Mouse (Mus musculus) spleen, postnatal 10 days (tissue): Measurements from ENCODE around the gene Plekhg4.

ENCODE experiments used
- DNase-seq, 2 experiments: peaks; one replicate each; pipeline ENCODE4 v3.0.0; 2021 to 2022; ENCODE audit warnings: low spot score in 2 of 2

The Plekhg4 gene

DNA sequence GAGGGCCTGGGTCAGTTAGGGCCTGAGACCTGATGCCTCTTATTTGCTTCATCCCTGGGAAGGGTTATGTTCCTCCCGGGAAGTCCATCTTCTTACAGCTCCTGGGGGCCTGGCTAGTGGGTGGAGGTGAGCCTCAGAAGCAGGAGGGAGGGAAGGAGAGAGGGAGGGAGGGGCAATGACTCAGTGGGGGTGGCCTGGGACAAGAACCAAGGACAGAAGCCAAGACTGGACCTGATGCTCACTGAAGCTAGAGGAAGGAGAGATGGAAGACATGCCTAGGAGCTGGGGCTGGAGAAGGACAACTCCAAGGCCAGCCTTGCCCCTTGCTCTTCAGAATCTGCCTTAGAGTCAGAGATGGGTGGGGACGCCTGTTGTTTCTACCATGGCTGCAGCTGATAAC, at the start of gene Plekhg4:
Gene Plekhg4, plus strand, starts transcription at position 243 of the 400 bp plus-strand sequence.
- DNase-seq, result no peak

DNA sequence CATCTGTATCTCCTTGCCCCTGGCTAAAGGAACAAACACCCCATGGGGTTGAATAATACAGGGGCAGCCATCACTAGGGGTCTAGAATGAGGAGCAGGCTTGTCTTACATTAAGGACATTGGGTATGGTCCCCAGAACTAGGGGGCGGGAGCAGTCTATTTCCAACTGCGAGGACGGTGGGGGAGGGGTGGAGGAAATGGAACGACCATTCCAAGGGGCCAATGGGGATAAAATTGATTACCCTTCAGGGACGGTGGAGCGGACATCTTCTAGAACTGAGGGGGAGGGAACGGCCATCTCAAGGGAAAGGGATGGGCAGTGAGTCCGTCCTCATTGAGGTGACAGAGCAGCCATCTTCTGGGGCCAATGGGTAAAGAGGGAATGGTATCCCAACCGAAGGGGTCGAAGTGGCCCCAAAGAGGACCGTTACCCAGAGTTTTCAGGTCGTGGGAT, 47.4 kb upstream of the Plekhg4 start:
- no peak for DNase-seq

DNA sequence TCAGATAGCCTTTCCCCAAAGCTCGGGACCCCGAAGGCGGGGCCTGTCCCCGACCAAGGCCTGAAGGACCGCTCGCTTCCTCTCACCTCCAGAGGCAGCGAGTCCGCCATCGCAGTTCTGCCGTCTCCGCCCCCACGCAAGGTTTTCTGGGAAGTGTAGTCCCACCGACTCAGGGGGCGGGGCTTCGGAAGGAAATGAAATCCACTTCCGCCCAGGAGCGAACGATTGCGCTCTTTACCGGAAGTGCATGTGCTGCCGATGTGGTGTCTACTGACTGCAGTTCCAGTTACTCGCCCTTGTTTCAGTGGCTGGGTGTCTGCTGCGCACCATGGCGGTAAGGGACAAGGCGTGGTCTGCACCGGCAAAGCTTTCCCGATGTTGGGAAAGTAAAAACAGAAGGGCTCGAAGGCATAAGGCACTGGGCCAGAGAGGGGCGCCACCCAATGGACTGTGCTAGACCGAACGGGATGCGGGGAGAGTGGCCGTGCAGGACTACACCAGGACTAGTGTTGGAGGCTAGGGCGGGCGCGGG, 46.9 kb upstream of the Plekhg4 start, which contains the start of the genes Lrrc29 and Tmem208:
Gene Lrrc29, minus strand, starts transcription at position 138 of the 532 bp plus-strand sequence.
Gene Tmem208, plus strand, starts transcription at position 214 of the 532 bp plus-strand sequence.
- DNase-seq, result peak; percentile 98 to 99

DNA sequence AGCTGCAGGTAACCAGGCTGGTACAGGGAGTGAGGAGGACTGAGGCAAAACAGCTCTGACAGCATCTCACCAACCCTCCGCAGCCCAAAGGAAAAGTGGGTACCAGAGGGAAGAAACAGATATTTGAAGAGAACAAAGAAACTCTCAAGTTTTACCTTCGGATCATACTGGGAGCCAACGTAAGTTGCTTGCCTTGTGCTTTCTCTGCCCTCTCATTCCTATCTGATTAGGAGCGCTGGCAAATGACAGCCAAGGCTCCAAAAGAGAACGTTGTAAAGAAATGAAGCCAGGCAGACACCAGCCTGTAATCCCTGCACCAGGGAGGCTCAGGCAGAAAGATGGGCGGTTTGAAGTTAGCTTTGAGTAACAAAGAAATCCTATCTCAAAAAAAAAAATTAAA, 46.1 kb upstream of the Plekhg4 start:
- peak in 1 of 2 experiments; percentile 32 for DNase-seq

DNA sequence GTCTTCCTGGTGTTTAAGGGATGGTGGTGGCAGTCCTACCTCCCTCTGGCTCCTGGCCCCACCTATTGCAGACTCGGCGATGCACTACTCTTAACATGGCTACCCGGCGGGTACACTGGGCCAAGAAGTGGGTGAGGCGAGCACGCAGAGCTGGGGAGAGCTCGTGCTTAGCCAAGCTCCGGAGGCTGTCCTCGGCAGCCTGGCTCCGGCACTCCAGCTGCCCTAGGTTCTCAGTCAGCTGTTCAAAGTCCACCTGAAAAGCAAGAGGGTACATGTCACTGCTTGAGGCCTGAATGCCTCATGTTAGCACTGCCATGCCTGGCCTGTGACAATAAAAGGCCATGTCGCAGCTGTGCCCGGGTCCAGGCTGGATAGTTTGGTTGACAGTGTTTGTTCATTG, 42.7 kb upstream of the Plekhg4 start:
- no peak for DNase-seq

DNA sequence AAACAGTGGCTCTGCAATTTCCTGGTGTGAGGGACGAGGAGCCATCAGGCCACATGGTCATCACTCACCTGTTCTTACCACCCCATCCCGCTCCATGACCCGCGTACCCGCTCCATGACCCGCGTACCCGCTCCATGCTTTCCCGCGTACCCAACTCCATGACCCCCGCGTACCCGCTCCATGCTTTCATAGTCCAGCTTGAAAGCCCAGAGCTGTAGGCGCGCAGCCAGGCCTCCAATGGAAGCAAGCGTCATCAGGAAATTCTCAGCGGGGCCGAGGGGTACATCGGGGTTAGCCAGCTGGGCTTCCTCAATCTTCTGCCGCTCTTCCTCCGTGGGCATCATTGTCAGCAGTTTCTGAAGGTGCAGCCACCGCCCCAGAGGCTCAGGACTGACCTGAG, 41.6 kb upstream of the Plekhg4 start:
- no peak for DNase-seq

DNA sequence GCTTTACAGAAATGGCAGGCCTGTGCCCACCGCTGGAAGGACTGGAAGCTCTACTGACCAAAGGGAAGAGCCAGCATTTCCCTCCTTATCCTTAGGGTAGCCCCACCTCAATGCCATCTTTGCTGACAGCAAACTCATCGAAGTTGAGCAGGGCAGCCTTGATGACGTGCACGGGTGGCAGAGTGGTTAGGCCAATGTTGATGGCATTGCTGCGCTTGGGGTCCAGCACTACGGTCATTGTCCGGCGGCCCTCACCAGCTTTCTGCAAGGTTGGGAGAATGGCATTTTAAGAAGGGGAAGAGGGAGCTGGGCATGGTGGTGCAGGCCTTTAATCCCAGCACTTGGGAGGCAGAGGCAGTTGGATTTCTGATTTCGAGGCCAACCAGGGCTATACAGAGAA, 41.1 kb upstream of the Plekhg4 start:
- no peak for DNase-seq

DNA sequence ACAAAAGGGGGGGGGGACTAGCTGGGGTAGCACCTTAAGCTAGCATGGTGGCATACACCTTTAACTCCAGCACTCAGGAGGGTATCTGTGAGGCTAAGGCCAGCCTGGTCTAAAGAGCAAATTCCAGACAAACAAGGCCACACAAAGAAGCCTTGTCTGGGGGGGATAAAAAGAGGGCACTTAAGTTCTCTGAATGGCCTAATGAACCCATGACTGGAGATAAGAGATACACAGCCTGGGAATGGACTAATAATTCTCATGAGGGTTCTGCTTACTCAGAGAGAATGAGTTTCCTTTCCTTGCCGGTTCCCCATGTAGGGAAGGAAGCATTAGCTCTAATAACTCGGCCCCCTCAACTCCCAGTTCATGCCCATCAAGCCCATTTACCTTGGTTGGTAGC, 40.6 kb upstream of the Plekhg4 start:
- no peak for DNase-seq

DNA sequence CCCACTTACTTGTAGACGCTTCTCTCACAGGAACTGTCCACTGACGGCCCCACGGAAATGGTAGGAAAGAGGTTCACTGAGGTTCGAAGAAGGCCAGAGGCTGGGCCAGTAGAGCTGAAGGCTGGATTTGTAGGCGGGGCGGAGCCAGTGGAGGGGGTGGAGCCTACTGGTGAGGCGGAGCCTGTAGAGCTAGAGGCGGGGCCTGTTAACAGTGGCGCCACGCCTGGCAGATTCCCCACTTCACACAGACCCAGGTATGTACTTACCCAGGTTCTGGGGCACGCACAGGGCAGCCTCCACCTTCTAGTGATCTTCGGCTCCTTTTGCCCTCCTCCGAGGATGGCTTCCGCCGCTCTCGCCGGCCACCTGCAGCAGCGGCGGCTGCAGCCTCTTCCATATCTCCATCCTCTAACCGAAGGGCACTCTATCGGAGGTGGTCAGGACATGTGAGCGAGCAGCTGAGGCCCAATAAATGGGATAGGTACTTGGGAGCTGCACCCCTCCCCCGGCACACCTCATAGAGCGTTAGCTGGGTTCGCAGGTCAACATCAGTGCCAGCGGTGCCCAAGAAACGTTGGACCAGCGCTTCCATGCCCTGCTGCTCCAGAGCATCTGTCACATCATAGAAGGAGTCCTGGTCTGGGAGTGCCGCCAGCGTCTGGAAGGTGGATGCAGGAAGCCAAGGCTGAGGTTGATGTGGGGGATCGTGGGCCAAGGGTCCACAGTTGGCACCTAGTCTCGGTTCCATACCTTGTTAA, 36.5 kb upstream of the Plekhg4 start:
- no peak for DNase-seq

DNA sequence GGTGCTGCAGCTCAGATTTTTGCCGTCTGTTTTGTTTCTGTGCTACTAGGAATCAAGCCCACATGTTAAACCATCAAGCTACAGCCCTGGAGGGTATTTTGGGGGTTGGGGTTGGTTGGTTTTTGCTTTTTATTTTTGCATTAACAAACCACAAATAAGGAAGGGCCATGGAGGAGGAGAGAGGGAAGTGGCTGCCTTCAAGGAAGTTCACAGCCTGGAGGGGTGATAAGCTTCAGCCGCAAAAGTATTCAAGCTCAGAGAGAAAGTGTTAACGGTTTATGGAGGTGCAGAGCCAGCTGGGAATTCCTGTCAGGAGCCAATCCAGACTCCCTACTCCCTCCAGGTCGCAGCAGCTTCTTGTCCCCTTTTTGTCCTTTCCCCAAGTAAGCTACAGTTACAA, 34.1 kb upstream of the Plekhg4 start:
- DNase-seq, result no peak

DNA sequence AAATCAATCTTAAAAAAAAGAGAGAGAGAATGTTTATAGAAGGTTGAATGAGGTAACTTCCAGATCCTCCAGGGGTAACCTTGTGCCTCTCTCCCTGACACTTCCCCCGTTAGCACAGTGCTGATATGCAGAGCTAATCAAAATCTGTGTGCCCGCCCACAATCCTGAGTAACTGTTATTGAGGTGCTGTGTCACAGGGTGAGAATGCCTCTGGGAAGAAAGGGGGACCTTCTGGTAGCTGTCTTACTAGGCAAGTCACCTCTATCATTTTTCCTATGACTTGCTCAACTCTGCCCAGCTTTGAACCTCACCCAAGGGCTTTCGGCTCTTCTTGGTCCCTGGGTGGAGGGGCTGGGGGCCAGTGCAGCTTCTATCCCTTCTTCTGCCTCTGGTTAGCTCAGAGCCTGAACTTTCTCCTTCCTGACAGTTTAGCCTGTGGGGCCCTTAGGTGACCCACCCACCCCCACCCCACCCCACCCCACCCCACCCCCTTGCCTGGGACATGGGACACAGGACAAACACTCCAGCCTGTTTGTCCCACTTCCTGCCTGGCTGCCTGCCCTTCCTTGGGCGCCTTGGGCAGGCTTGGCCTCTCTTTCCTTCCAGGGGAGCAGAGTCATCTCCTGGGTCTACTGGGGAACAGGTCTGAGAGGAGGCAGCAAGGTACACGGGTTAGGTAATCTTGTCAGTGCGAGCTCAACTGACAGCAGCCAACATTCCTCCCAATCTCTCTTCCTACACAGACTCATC, 33.0 kb upstream of the Plekhg4 start:
- no peak for DNase-seq

DNA sequence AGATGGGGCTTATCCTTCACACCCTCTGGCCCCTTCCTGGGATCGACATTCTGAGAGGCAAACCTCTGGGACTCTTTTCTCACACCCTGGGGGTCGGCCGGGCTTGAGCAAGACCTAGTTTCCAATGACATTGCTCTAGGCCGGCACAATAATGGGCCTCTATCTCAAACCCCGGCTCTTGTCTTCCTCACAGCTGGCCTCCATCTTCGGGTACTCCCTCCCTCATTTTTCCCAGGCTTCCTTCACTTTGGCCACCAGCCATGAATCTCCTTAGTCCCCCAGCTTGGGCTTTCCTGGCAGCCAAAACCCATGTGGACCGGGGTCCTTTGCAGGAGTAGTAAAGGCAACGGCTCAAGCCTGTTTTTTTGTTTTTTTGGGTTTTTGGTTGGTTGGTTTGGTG, 31.7 kb upstream of the Plekhg4 start:
- no peak for DNase-seq

DNA sequence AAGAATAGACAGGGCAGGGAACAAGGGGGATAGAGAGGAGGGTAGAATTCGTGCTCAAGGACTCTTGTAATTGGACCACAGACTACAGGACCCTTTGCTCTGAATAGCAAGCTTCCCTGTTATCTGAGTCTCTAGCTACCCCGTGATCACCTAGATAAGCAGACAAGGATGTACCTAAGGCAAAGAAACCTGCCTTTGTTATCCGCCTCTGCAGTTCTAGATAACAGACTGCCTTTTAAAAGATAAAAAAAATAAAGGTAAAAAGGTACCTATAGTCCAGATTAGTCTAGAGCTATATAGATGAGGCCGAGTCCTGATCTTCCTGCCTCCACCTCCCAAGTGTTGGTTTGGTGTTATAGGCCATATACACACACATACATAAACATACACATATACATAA, 30.3 kb upstream of the Plekhg4 start:
- DNase-seq, result no peak

DNA sequence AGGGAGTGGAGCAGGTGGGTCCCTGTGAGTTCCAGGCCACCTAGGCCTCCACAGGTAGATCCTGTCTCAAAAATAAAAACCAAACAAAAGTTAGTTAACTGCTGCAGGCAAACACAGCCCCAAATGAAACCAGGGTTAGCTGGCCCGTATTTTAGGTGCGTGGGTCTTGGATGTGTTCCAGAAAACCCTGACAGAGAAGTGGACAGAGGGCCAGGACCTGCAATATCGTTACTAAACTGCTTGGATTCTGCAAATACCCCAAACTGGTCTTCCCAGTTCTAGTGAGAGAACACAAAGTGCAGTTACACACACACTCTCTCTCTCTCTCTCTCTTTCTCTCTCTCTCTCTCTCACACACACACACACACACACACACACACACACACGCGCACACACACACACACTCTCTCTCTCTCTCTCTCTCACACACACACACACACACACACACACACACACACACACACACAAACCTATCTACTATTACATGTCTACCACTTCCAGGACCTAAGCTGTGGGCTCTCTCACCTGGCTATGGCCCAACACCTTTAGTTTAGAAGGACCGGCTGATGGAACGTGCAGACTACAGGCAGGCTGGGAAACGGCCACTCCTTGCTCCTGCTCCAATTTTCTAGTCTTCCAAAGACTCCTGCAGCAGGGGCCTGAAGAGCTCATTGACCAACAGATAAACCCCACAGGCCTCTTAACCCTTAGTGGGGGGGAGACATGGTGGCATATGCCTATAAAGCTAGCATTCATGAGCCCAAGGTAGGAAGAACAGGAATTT, 29.1 kb upstream of the Plekhg4 start:
- DNase-seq, result no peak

DNA sequence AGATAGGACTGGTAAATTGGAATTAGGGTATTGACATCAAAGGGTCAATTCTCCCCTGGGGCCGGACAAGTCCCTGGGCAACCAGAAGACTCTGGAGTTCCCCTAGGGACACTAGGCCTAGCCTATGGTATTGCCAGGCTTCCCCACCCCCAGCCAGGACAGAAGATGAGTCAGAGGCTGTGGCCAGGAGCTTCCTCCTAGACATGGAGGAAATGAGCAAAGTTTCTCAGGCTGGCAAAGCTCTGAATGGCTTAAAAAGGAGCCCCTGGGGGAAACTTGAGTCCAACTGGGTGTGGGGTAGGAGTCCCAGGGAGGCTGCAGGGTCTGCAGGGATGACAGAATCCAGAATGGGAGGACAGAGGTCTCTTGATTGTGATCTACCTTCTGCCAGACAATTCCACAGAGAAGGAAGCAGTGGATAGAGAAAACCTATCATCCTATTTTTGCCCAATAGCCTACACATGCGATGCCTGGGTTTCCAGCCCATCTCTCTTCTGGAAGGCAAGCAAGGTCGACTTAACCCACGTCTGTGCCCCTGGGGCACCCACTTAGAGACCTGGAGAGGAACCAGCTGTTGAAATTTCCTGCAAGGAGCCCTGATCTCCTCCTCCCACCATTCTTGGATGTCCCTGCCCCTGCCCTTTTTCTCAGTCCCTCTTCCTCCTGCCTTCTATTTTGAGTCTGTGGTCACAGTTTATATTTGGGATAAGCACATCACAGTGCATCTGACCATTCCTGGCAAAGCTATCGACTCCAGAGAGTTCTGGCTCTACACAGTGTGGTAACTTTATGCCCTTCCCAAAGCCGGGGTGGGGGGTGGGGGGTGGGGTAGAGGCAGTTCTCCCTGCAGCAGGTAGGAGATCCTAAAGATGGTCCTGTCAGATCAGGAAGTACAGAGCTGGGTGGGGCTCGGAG, 27.8 kb upstream of the Plekhg4 start:
- no peak for DNase-seq

DNA sequence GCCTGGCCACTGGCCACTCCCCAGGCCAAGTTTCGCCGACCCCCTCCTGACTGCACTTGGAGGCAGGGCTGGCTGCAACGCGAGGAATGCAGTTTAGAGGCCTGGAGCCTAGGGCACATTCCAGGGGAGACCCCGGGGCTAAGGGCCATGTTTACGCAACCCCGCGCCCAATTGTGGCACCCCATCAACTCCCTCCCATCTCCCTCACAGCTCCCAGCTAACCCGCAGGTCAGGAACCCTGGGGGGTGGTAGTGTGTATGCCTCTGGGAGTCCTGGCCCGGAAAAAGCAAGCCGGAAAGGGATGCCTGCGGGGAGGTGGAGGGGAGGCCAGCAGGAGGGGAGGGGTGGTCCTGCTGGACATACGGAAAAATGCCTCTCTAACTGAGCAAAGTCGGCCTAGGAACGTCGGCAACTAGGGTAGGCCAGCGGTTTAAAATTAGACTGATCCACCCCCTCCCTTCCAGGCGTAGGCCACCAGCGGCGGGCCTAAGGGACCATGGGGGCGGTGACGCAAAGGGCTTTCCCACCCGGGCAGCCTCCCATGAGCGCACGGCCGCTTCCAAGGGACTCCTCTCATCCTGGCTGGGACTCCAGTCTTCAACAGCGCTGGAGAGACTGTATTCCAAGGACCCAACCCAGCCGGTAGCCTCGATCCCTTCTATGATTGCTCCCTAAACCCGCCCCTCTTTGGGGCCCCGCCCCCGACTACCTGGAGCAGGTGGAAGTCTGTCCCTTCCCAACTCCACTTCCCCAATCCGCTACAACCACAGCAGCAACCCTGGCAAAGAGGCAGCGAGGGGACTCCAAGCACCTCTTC, 26.3 kb upstream of the Plekhg4 start:
- DNase-seq, result peak in 1 of 2 experiments; percentile 39

DNA sequence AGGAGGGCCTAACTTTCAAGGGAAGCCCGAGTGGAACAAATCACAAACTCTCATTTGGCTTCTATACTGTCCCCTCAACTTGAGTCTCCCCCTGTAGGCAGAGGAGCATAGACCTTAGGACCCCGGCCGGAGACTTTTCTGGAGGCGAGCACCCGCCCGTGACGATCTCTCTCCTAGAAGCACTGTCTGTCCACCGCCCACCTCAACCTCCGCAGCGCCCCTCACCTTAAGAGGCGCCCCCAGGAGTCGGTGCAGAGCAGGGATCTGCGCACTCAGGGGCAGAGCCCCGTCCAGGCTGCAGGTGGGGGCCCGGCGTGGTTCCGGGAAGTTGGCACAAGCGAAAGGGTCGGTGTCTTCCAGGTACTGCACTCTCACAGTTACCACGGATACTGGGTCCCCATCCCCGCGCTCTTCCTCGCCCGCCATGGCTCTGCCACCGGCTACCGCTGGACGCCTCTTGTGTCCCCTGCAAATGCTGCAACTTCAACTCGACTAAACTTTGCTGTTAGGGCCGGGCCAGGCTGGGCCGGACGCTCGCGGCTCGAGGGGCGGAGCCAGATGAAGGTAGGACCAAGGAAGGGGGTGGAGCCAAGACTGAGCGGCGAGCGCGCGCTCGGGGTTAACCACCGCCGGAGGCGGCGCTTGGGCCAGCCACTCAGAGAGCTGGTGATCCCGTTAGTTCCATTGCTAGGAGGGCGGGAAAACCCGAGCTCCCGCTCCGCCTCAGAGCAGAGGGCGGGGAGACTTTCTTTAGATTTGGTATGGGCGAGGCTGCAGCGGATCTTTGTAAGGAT, 25.4 kb upstream of the Plekhg4 start, which contains the start of gene Fhod1:
Gene Fhod1, minus strand, starts transcription at position 526 of the 794 bp plus-strand sequence.
- peak; percentile 82 to 92 for DNase-seq

DNA sequence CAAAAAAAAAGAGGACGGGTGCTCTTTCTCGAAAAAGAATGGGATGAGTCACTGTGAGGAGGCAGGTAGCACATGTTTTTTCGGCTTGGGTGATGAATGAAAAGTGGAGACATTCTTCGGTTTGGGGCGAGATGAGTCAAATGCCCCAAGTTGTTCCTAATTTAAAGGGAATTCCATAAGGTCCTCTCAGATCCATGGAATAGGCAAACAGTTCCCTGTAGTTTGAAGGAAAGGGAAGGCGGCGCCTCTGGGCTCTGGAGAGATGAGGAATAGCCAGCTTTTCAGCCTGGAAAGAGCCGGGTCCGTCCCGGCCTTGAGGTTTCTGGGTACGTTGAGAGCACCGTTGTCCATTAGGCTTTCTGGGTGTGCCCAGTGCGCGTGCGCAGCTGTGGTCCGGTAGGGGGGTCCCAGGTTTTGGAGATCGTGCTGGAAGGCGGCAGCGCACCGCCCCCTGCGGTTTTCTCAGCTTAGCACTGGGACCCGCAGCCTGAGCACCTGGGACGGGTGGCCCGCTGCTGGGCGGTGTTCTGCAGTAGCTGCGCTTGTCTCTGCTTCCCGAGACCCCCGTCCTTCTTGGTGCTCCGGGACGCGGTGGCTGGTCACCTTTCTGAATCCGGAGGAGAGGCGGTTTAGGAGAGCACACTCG, 24.5 kb upstream of the Plekhg4 start, which contains the start of gene Slc9a5:
Gene Slc9a5, plus strand, starts transcription at position 394 of the 646 bp plus-strand sequence.
- peak; percentile 34 to 42 for DNase-seq
